Mouse (Mus musculus): ENCODE data around the gene Lexm.

DNA sequence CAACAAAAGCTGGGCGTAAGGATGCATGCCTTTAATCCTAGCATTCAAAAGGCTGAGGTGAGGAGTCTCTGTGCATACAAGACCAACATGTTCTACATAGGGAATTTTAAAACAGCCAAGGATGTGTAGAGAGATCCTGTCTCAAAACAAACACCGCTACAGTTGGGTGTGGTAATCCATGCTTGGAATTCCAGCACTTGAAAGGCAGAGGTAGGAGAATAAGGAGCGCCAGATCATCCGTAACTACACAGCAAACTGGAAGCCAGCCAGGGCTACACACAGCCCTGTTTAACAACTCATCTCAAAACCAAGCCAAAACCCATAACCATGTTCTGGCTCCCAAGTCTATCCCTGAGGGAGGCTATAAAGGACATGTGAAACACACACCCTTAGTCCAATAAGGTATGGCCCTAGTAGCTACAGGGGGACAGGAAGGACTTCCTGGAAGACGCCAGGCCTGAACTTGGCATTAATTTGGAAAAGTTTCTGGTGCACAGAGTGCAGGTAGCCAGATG, 47.0 kb upstream of the Lexm start:
- TF ChIP-seq CTCF (IDR thresholded peaks at IDR 0.05) (no peak), EP300 (IDR thresholded peaks at IDR 0.05) (no peak)

Measured in lung, postnatal 0 days (tissue).